Mouse (Mus musculus): Measurements from ENCODE around the gene Myh6. TPM values are rescaled to one million over a fixed set of nuclear protein-coding genes. Genes with fewer than 3 reads are reported as not detected.

Myh6 gene
- total RNA-seq, 2 experiments from 2014 or later = 90.4 to 107 TPM

Small RNAs within 50 kb of the gene (microRNA-seq; reads per million reads assigned to microRNA genes)
- gene Mir208a (0.50 to 2.2 reads per million in 2 experiments), gene Mir208b (67.0 to 151 reads per million in 2 experiments)

Other genes starting within 250 kb of the Myh6 start
- 1 to 10 TPM; 5.7 to 7.5 TPM for gene Slc7a8, start 185.0 kb downstream of the Myh6 start, total RNA-seq (2021)
- gene Rnf212b, start 152.8 kb downstream of the Myh6 start, total RNA-seq (2021) = not detected
- gene Homez, start 96.0 kb downstream of the Myh6 start, total RNA-seq (2021) = 1 to 10 TPM; 6.8 to 8.4 TPM
- 1 to 10 TPM; 4.2 to 6.8 TPM for gene Ppp1r3e, start 89.4 kb downstream of the Myh6 start, total RNA-seq (2021)
- 10 to 100 TPM; 28.2 to 29.3 TPM for gene Bcl2l2, start 83.5 kb downstream of the Myh6 start, total RNA-seq (2021)
- 1 to 10 TPM in 1 of 2 experiments, under 1 TPM in 1; 0.94 to 5.0 TPM for gene Gm20521, start 83.5 kb downstream of the Myh6 start, total RNA-seq (2021)
- gene Pabpn1, start 74.4 kb downstream of the Myh6 start, total RNA-seq (2021) = 10 to 100 TPM; 80.2 to 99.9 TPM
- gene Slc22a17, start 53.8 kb downstream of the Myh6 start, total RNA-seq (2021) = 10 to 100 TPM; 11.8 to 13.9 TPM
- 10 to 100 TPM; 12.6 to 16.0 TPM for gene Efs, start 40.8 kb downstream of the Myh6 start, total RNA-seq (2021)
- gene Il25, start 34.2 kb downstream of the Myh6 start, total RNA-seq (2021) = not detected
- 1 to 10 TPM; 1.6 to 3.3 TPM for gene Cmtm5, start 30.7 kb downstream of the Myh6 start, total RNA-seq (2021)
- gene Gm17428, start 10.0 kb upstream of the Myh6 start, total RNA-seq (2021) = not detected
- 100 to 1,000 TPM; 393 to 495 TPM for gene Myh7, start 27.7 kb upstream of the Myh6 start, total RNA-seq (2021)
- 10 to 100 TPM; 22.4 to 24.1 TPM for gene Ngdn, start 48.5 kb upstream of the Myh6 start, total RNA-seq (2021)
- 1 to 10 TPM; 1.8 to 3.0 TPM for gene Zfhx2, start 125.4 kb upstream of the Myh6 start, total RNA-seq (2021)
- 10 to 100 TPM; 12.8 to 13.9 TPM for gene Thtpa, start 127.9 kb upstream of the Myh6 start, total RNA-seq (2021)
- gene Ap1g2, start 139.7 kb upstream of the Myh6 start, total RNA-seq (2021) = 1 to 10 TPM; 4.6 to 5.0 TPM
- 1 to 10 TPM; 1.5 to 1.6 TPM for gene Jph4, start 150.0 kb upstream of the Myh6 start, total RNA-seq (2021)

All from gastrocnemius, postnatal 10 days (tissue).